Mouse (Mus musculus): ENCODE data around the gene Gm19345.

Gene Gm19345

GRCm38 (mm10) chr7:19871137-19871621 is 19.4 kb downstream of the Gm19345 start:
- no peak for DNase-seq (ENCODE audit: low spot score in 2 of 2)

DNA sequence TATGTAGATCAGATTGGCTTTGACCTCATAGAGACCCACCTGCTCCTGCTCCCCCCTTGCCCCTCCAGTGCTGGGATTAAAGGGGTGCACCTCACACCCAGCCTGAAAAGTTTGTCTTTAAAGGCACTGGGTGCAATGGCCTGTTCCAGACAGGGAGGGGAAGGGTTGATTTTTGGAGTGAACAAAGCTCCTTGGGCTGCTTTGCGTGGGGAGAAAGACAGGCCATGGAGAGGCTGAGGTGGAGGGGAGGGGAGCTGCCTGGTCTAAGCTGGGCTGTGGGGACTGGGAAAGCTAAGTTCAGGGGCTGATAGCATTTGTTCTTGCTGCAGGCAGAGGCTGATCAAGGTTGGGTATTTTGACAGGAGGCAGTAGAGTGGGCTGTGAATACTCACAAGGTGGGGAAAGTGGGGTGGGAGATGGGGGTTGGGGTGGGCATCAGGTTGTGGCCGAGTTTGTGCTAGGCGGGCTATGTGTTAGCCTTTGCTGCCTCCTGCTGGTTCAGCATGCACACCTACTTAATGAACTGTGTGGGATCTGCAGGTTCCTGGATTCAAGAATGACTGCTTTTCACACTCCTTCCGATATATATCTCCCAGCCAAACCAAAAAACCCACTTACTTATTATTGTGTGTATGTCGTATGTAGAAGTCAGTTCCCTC is 20.3 kb downstream of the Gm19345 start:
- DNase-seq (ENCODE audit: low spot score in 2 of 2), result no peak

DNA sequence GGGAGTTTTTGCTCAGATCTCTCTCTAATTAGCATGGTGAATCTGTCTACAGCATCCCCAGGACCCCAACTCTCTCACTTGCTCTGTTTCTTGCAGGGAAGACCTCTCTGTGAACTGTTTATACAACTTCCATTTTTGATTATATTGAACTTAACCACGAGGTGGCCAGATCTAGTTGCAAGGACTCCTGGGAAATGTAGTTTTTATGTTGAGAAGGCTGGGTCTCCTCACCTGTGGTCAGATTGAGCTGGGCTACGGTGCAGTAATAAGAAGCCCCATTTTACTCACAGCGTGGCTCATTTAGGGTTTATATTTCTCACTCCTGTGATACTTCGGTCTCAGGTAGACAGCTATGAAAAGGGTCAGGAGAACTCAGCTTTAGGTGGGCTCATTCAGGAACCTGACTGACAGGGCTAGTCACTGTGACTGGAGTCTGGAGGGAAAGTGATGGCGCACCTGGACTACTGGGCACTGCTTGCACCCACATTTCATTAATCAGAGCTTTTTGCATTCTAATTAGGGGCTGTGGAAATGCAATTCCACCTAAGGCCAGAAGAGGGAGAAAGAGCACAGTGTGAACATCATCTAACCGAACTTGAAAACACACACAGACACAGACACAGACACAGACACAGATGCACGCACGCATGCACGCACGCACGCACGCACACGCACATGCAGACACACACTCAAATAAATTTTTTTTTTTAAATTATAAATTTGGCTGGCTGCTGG is 24.3 kb downstream of the Gm19345 start:
- no peak for DNase-seq (ENCODE audit: low spot score in 2 of 2)

DNA sequence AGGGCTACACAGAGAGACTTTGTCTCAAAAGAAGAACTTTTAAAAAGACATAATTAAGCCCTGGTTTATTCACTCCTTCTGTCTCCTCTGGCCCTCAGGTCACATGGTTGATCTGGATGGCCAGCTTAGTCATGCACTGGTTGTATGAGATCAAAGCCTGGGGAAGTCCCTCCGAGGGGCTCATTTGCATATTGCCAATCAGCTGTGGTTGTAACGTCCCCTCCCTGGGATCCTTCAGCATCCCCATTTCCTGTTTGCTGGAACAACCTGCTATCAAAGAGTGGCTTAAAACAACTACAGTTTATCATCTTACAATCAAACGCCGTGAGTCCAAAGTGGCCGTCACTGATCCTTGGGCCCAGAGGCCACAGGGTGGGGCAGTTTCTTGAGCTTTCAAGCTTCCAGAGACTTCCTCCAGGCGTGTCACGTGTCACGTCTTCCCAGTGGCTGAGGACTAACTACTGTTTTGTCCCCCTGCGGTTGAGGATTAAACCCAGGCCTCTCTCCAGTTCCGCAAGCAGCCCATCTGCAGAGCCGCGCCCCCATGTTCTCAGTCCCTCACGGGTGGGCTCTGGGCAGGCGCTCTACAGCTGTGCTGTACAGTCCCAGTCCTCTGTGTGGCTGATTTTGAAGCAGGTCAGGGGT is 25.1 kb downstream of the Gm19345 start:
- DNase-seq (ENCODE audit: low spot score in 2 of 2), result no peak

DNA sequence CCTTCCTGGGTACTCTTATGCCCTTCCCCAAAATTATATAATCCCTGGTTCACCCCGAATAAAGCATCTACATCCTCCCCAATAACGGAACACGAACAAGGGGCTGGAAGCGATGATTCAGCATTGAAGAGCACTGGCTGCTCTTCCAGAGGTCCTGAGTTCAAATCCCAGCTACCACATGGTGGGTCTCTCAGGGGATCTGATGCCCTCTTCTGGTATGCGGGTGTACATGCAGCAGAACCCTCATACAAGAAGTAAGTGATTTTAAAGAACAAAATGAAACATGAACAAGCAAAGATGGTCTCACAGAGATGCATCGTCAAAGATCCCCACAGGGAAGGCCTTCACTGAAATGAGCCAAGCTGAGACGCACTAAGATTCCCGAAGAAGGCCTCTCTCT is 29.0 kb downstream of the Gm19345 start:
- no peak for DNase-seq (ENCODE audit: low spot score in 2 of 2)

- DNase-seq (ENCODE audit: low spot score in 2 of 2), result no peak
Observed at GRCm38 (mm10) chr7:19887849-19888248, 36.0 kb downstream of the Gm19345 start, which contains the start of gene Ceacam19. TSS of gene Ceacam19 (minus strand) at chr7:19887965.

DNA sequence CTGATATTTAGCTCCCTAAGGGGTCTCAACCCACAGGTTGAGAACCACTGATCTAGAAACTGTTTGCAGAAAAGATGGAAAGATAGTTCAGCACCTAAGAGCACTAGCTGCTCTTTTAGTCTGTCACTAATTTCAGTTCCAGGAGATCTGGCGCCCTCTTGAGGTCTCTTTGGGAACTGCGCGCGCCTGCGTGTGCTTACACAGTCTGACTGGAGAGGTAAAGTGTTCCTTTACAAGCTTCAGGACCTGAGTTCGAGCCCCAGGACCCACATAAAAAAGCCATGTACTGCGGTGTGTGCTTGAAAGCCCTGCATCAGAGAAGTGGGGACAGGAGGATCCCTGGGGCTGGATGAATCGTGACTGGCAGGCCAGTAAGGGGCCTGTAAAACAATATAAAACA is 38.1 kb downstream of the Gm19345 start:
- no peak for DNase-seq (ENCODE audit: low spot score in 2 of 2)

Measured in frontal cortex, postnatal 25 days (tissue).